Mouse (Mus musculus) C2C12 (cell line): ENCODE data around the gene Kif19a.

Source experiments
- CEBPB ChIP-seq: IDR thresholded peaks from one replicate; pipeline ENCODE4 v1.6.1; 2011; ENCODE audit warnings: low read depth, mild to moderate bottlenecking, control low read depth, moderate library complexity
- CTCF ChIP-seq: IDR thresholded peaks from one replicate; pipeline ENCODE4 v1.5.1; 2011; ENCODE audit not compliant: control insufficient read depth, insufficient read depth, insufficient read length
- FOSL1 ChIP-seq: IDR thresholded peaks from one replicate; pipeline ENCODE4 v1.8.0; 2011; ENCODE audit warnings: mild to moderate bottlenecking, low read length; ENCODE audit not compliant: poor library complexity, insufficient read depth, severe bottlenecking
- MAX ChIP-seq: IDR thresholded peaks from one replicate; pipeline ENCODE4 v1.6.1; 2011; ENCODE audit warnings: mild to moderate bottlenecking, control low read depth
- MYOD1 ChIP-seq: IDR thresholded peaks from one replicate; pipeline ENCODE4 v1.6.1; 2011; ENCODE audit warnings: low read depth; ENCODE audit not compliant: control insufficient read depth, insufficient read length
- MYOG ChIP-seq: IDR thresholded peaks from one replicate; pipeline ENCODE4 v1.6.1; 2011; ENCODE audit not compliant: control insufficient read depth, insufficient read length; ENCODE audit errors: extremely low read depth
- USF1 ChIP-seq: IDR thresholded peaks from one replicate; pipeline ENCODE4 v1.6.1; 2011; ENCODE audit warnings: low read depth, mild to moderate bottlenecking, control low read depth, moderate library complexity

DNA sequence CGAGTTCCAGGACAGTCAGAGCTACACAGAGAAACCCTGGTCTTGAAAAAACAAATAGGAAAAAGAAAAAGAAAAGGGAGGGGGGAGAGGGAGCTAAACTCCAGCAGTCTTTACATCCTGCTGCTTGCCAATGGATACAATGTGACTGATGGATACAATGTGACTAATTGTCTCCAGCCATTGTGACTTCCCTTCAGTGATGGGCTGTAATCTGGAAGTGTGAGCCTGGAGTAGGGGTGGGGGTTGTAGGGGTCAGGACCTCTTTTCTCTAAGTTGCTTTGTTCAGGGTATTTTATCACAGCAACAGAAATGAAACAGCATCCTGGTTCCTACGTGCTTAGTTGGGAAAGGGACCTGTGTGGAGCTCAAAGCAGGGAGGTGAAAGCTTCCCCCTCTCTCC, 53.9 kb downstream of the Kif19a start:
- TF ChIP-seq CTCF (no peak), USF1 (no peak), FOSL1 (no peak), CEBPB (no peak), MAX (no peak), MYOG (no peak), MYOD1 (no peak)
